Mouse (Mus musculus) gastrocnemius, postnatal 4 days (tissue): ENCODE data around the gene Slc39a5. TPM values are rescaled to one million over a fixed set of nuclear protein-coding genes. Genes with fewer than 3 reads are reported as not detected.

Experiments used
- DNase-seq, 2 experiments: peaks; one replicate each; pipeline ENCODE4 v3.0.0; 2021 to 2022; ENCODE audit warnings: low spot score in 2 of 2, mixed read lengths in 2 of 2
- total RNA-seq, 2 experiments: library from RNA; stranded (reverse); gene quantifications; 2 replicates each; pipeline ENCODE4 v1.2.3; 2021

Gene Slc39a5
- total RNA-seq, 2 experiments from 2014 or later, result 0.23 TPM; not detected in 1

GRCm38 (mm10) chr10:128411211-128412054 lies 10.4 kb upstream of the Slc39a5 start, which contains the start of the genes Nabp2 and Rnf41:
Gene Nabp2, minus strand, starts transcription at chr10:128411492.
Gene Rnf41, plus strand, starts transcription at chr10:128411657.
- peak; percentile 91 to 96 for DNase-seq

GRCm38 (mm10) chr10:128410560-128410845 lies 9.5 kb upstream of the Slc39a5 start:
- no peak for DNase-seq

- DNase-seq, result peak; percentile 96
Measured at GRCm38 (mm10) chr10:128409692-128410559, 8.9 kb upstream of the Slc39a5 start.

- peak in 1 of 2 experiments; percentile 34 for DNase-seq
Measured at GRCm38 (mm10) chr10:128408591-128409535, 7.8 kb upstream of the Slc39a5 start.

- peak in 1 of 2 experiments; percentile 5 for DNase-seq
Measured at GRCm38 (mm10) chr10:128403931-128404330, 2.9 kb upstream of the Slc39a5 start.

GRCm38 (mm10) chr10:128401638-128402037 lies 609 bp upstream of the Slc39a5 start:
- peak in 1 of 2 experiments; percentile 4 for DNase-seq

- DNase-seq, result no peak
Measured at GRCm38 (mm10) chr10:128400338-128400737, 691 bp downstream of the Slc39a5 start.

GRCm38 (mm10) chr10:128397466-128397865 lies 3.6 kb downstream of the Slc39a5 start:
- no peak for DNase-seq

- no peak for DNase-seq
Measured at GRCm38 (mm10) chr10:128396716-128397264, 4.2 kb downstream of the Slc39a5 start.

GRCm38 (mm10) chr10:128396017-128396673 lies 4.9 kb downstream of the Slc39a5 start:
- no peak for DNase-seq

- DNase-seq, result no peak
Measured at GRCm38 (mm10) chr10:128391850-128392249, 9.2 kb downstream of the Slc39a5 start.

- DNase-seq, result no peak
Measured at GRCm38 (mm10) chr10:128390366-128390765, 10.7 kb downstream of the Slc39a5 start.

GRCm38 (mm10) chr10:128389570-128389969 lies 11.5 kb downstream of the Slc39a5 start:
- no peak for DNase-seq

GRCm38 (mm10) chr10:128388941-128389340 lies 12.1 kb downstream of the Slc39a5 start:
- no peak for DNase-seq

- DNase-seq, result no peak
Measured at GRCm38 (mm10) chr10:128385902-128386301, 15.1 kb downstream of the Slc39a5 start.

- no peak for DNase-seq
Measured at GRCm38 (mm10) chr10:128382482-128382881, 18.5 kb downstream of the Slc39a5 start.

- no peak for DNase-seq
Measured at GRCm38 (mm10) chr10:128380565-128380964, 20.5 kb downstream of the Slc39a5 start.

- no peak for DNase-seq
Measured at GRCm38 (mm10) chr10:128379260-128379659, 21.8 kb downstream of the Slc39a5 start.

- DNase-seq, result no peak
Measured at GRCm38 (mm10) chr10:128378462-128378861, 22.6 kb downstream of the Slc39a5 start.

- DNase-seq, result no peak
Measured at GRCm38 (mm10) chr10:128377940-128378448, 23.0 kb downstream of the Slc39a5 start.
